Mouse (Mus musculus) cortical plate, adult 2 months (tissue): ENCODE measurements at regions not wholly inside any gene's neighbourhood (a gene's known extent, or its start where the extent isn't known, plus 50 kb on each side); places are given as distances from the start of the nearest gene placed in this dataset.

Experiments used
- H3K27ac ChIP-seq: fragments of 200-500 bp; 2 replicates; pipeline ENCODE4 v1.5.1; 2012; ENCODE audit warnings: low read length, control low read depth, inconsistent platforms; ENCODE audit not compliant: insufficient read depth
- H3K4me1 ChIP-seq: fragments of 200-500 bp; 2 replicates; pipeline ENCODE4 v1.6.1; 2011; ENCODE audit warnings: low read length; ENCODE audit not compliant: control insufficient read depth, insufficient read depth
- H3K4me3 ChIP-seq: fragments of 200-500 bp; 2 replicates; pipeline ENCODE4 v1.5.1; 2011; ENCODE audit warnings: mild to moderate bottlenecking, low read length, control low read depth; ENCODE audit not compliant: insufficient read depth
- CTCF ChIP-seq: fragments of 200-500 bp; IDR thresholded peaks from 2 replicates; pipeline ENCODE4 v1.5.1; 2011; ENCODE audit warnings: mild to moderate bottlenecking, control low read depth, low read length; ENCODE audit not compliant: insufficient read depth; ENCODE audit errors: extremely low read depth
- POLR2A ChIP-seq: fragments of 200-500 bp; IDR thresholded peaks from 2 replicates; pipeline ENCODE4 v1.6.1; 2011; ENCODE audit warnings: mild to moderate bottlenecking, low read length, control low read depth; ENCODE audit not compliant: insufficient read depth; ENCODE audit errors: extremely low read depth

- no peak for TF ChIP-seq CTCF
- TF ChIP-seq POLR2A = no peak
- no peak overlapping the region for H3K27ac ChIP-seq
- H3K4me1 ChIP-seq = no peaks in the 10 kb centered on the region
- no peak overlapping the region for H3K4me3 ChIP-seq
Measured at GRCm38 (mm10) chr12:14301676-14302365, 150.0 kb upstream of the Fam84a start.

DNA sequence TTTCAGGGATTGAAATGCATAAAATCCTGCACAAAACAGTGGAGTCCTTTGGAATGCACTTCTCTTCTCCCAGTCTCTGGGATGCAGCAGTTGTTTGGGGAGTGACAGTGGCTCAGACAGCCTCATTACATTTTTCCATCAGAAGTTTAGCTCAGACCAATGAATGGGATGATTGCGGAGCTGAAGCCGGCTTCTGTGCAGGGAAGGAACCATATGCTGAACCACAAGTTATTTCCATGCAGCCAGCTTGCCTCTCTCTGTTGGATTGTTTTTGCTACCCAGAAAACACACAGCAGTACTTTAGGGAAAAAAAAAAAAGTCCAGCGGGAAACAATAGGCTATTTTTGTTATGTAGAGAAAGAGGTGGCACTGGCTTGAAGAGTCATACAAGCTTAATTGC lies 140.2 kb upstream of the Fam84a start:
- Histone ChIP-seq H3K4me3 (no peak overlapping the region), H3K27ac (no peak overlapping the region), H3K4me1 (no peaks in the 10 kb centered on the region)
- TF ChIP-seq CTCF (no peak), POLR2A (no peak)

DNA sequence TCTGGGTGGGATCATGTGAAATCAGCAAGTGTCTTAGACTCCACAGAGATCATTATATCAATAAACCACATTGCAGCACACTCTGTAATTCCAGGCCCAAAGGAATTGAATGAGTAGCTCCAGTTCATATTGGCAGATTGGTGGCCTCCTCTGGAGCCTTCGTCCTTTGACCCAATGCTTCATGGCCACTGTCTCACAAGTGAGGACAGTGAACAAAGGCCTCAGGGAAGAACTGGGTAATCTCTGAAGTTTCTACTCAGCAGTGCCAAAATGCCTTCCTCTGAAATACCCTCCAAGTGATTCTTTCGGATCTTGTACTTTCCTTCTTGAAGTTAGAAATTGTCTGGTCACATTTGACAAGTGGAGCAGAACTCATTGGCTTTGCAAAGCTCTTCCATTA lies 135.8 kb upstream of the Fam84a start:
- Histone ChIP-seq H3K4me1 (no peaks in the 10 kb centered on the region), H3K27ac (no peak overlapping the region), H3K4me3 (no peak overlapping the region)
- TF ChIP-seq CTCF = no peak

- Histone ChIP-seq H3K4me3 (no peak overlapping the region), H3K4me1 (no peaks in the 10 kb centered on the region), H3K27ac (no peak overlapping the region)
- TF ChIP-seq POLR2A (no peak), CTCF (no peak)
Measured at GRCm38 (mm10) chr12:14286676-14287075, 134.8 kb upstream of the Fam84a start.

DNA sequence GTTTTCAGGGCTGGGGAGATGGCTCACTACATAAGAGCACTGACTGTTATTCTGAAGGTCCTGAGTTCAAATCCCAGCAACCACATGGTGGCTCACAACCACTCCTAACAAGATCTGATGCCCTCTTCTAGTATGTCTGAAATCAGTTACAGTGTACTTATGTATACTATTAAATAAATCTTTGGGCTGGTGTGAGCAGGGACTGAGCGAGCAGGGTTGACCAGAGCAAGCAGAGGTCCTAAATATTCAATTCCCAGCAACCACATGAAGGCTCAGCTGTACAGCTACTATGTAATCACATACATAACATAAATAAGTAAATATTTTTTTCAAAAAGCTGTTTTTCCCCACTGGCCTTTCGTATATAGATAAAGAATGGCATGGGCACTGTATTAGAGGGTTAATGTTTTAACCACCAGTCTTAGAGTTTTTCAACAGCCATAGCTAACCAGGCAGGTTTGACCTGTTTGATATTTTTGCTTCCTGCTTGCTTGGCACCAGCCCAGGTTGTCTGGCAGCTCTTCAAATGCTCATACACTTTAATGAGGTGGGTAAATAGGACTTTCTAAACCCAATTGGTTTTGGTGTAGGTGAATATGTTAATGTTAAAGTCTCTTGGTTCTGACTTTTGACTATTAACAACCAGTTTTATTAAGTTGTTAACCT lies 134.1 kb upstream of the Fam84a start:
- Histone ChIP-seq H3K27ac (no peak overlapping the region), H3K4me3 (no peak overlapping the region), H3K4me1 (no peaks in the 10 kb centered on the region)
- TF ChIP-seq POLR2A (no peak), CTCF (no peak)

- Histone ChIP-seq H3K27ac (no peak overlapping the region), H3K4me3 (no peak overlapping the region), H3K4me1 (no peaks in the 10 kb centered on the region)
- TF ChIP-seq CTCF (no peak), POLR2A (no peak)
Measured at GRCm38 (mm10) chr12:14283106-14283692, 131.3 kb upstream of the Fam84a start.

- no peak for TF ChIP-seq POLR2A
- TF ChIP-seq CTCF = no peak
- no peaks in the 10 kb centered on the region for H3K4me1 ChIP-seq
- H3K27ac ChIP-seq = no peak overlapping the region
- no peak overlapping the region for H3K4me3 ChIP-seq
Measured at GRCm38 (mm10) chr12:14275265-14275664, 123.4 kb upstream of the Fam84a start.

GRCm38 (mm10) chr12:14274796-14275195 lies 122.9 kb upstream of the Fam84a start:
- H3K27ac ChIP-seq = no peak overlapping the region
- TF ChIP-seq POLR2A (no peak), CTCF (no peak)
- H3K4me1 ChIP-seq = no peaks in the 10 kb centered on the region
- no peak overlapping the region for H3K4me3 ChIP-seq

DNA sequence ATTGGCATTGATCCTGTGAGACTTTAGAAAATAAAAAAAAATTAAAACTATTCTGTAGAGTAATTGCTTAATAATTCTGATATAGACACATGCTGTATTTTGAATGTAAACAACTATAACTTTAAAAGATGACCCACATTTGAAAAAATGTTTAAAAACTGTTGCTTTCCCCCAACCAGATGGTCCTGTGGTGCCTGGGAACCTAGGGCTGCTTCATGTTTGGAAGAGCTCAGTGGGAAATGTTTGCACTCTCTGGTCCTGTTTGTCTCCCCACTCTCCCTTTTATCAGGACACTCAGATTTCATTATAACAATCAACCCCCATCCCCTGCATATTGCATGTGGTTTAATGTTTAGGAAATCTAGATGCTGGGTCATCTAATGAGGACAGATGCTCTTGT lies 119.4 kb upstream of the Fam84a start:
- no peak overlapping the region for H3K4me3 ChIP-seq
- TF ChIP-seq POLR2A (no peak), CTCF (no peak)
- H3K27ac ChIP-seq = no peak overlapping the region
- H3K4me1 ChIP-seq = no peaks in the 10 kb centered on the region

- no peak overlapping the region for H3K4me3 ChIP-seq
- no peak for TF ChIP-seq CTCF
- no peak for TF ChIP-seq POLR2A
- no peaks in the 10 kb centered on the region for H3K4me1 ChIP-seq
- no peak overlapping the region for H3K27ac ChIP-seq
Measured at GRCm38 (mm10) chr12:14261102-14261501, 109.2 kb upstream of the Fam84a start.
